Mouse (Mus musculus): ENCODE measurements around the gene Bloc1s5. TPM values are rescaled to one million over a fixed set of nuclear protein-coding genes. Genes with fewer than 3 reads are reported as not detected.

Gene Bloc1s5
- polyA plus RNA-seq (2012; rRNA removed), result 1.4 and 1.7 TPM in 2 replicates

DNA sequence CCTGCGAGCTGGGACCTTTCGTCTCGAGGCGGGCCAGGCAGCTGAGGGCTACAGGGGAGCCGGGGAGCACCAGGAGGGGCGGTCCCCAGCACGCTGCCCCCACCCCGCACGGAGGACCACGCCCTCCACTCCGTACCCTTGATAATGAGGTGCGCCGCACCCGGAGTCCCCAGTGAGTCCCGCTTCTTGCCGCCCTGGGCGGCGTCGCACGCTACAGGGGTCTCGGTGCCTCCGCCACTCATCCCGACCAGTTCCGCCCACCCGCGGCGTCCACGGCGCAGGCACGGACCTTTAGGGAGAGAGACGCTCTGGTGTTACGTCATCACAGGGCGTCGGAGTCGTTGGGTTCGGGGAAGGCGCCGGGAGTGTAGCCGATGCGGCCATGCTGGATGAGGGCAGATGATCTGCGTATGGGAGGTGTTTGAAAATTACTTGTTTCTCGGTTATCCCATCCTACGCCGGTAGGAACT, at the start of gene Bloc1s5:
TSS of gene Bloc1s5 (minus strand) at position 310 of the 470 bp plus-strand sequence.

GRCm38 (mm10) chr13:38658528-38659280, 23.8 kb upstream of the Bloc1s5 start, which contains the start of gene Eef1e1:
Eef1e1 (minus strand) TSS chr13:38659058.

Other genes starting within 250 kb of the Bloc1s5 start
- 116 and 185 TPM in 2 replicates for gene Txndc5, start 106.3 kb downstream of the Bloc1s5 start, polyA plus RNA-seq (2012; rRNA removed)
- 0.46 and 0.64 TPM in 2 replicates for gene Eef1e1, start 23.9 kb upstream of the Bloc1s5 start, polyA plus RNA-seq (2012; rRNA removed)

Measured in stomach, adult 2 months (tissue).